Mouse (Mus musculus) embryonic facial prominence, embryonic 12.5 days (tissue): Measurements from ENCODE around the gene Fam19a2. TPM values are rescaled to one million over a fixed set of nuclear protein-coding genes. Genes with fewer than 3 reads are reported as not detected.

Experiments
- ATAC-seq: fragments of 200-750 bp; cut with Nextera tagmentation; 2 replicates; pipeline ENCODE4 v1.8.0; 2017; ENCODE audit not compliant: insufficient number of reproducible peaks, insufficient read depth, low FRiP score, low TSS enrichment
- H3K27ac ChIP-seq: fragments of 300-500 bp; sonication (generic); 2 replicates; pipeline ENCODE4 v1.5.1; 2016; ENCODE audit warnings: mild to moderate bottlenecking
- H3K27me3 ChIP-seq: fragments of 300-500 bp; sonication (generic); 2 replicates; pipeline ENCODE4 v1.6.1; 2016; ENCODE audit warnings: mild to moderate bottlenecking, moderate library complexity
- H3K36me3 ChIP-seq: fragments of 300-500 bp; sonication (generic); 2 replicates; pipeline ENCODE4 v1.6.1; 2016; ENCODE audit warnings: mild to moderate bottlenecking
- H3K4me1 ChIP-seq: fragments of 300-500 bp; sonication (generic); 2 replicates; pipeline ENCODE4 v1.6.1; 2016
- H3K4me2 ChIP-seq: fragments of 300-500 bp; sonication (generic); replicated peaks from 2 replicates; pipeline ENCODE4 v1.6.1; 2016; ENCODE audit warnings: mild to moderate bottlenecking, moderate library complexity
- H3K4me3 ChIP-seq: fragments of 300-500 bp; sonication (generic); 2 replicates; pipeline ENCODE4 v1.5.1; 2016; ENCODE audit warnings: mild to moderate bottlenecking
- H3K9ac ChIP-seq: fragments of 300-500 bp; sonication (generic); 2 replicates; pipeline ENCODE4 v1.6.1; 2016; ENCODE audit warnings: mild to moderate bottlenecking, moderate library complexity
- H3K9me3 ChIP-seq: fragments of 300-500 bp; sonication (generic); 2 replicates; pipeline ENCODE4 v1.6.1; 2016; ENCODE audit warnings: mild to moderate bottlenecking, moderate library complexity
- WGBS: fragments of 180-500 bp; shearing (Covaris S2); methylation state at CpG from one replicate; pipeline ENCODE4 v1.1.7; 2016; 5-methylcytosine and 5-hydroxymethylcytosine counted together
- polyA plus RNA-seq: library from polyadenylated mRNA; unstranded; fragments of >200 nt; fragmentation: Nextera tagmentation; extraction: Ambion mirVana; gene quantifications from 2 replicates; pipeline ENCODE4 v1.2.1, GENCODE M21; 2016

Gene Fam19a2
- polyA plus RNA-seq, 1 experiment from 2014 or later: 11.0 TPM

- no peak overlapping the region for H3K4me2 ChIP-seq
- no peak for ATAC-seq
- H3K36me3 ChIP-seq: no peaks in the 10 kb centered on the region
- 27% methylated on average over 7 of the region's 7 CpGs for WGBS
- no peak overlapping the region for H3K9ac ChIP-seq
- H3K9me3 ChIP-seq: no peaks in the 10 kb centered on the region
- no peak overlapping the region for H3K27ac ChIP-seq
- H3K4me3 ChIP-seq: no peak overlapping the region
- H3K27me3 ChIP-seq: no peaks in the 10 kb centered on the region
- peaks cover 29% of the 10 kb centered on the region; the same call in 1 of the 2 replicates for H3K4me1 ChIP-seq
These were observed 308.7 kb downstream of the Fam19a2 start for GRCm38 (mm10) chr10:123572342-123573070.

- no peak overlapping the region for H3K4me2 ChIP-seq
- H3K9ac ChIP-seq: no peak overlapping the region
- H3K4me1 ChIP-seq: 0 out of 2 replicates have a peak, but pooled peaks cover 3% of the 10 kb centered on the region
- H3K27ac ChIP-seq: no peak overlapping the region
- no peaks in the 10 kb centered on the region for H3K27me3 ChIP-seq
- WGBS: 74% methylated on average over 4 of the region's 4 CpGs
- H3K4me3 ChIP-seq: no peak overlapping the region
- ATAC-seq: no peak
- no peaks in the 10 kb centered on the region for H3K36me3 ChIP-seq
- H3K9me3 ChIP-seq: no peaks in the 10 kb centered on the region
These were observed 314.0 kb downstream of the Fam19a2 start for GRCm38 (mm10) chr10:123577823-123578222.

- ATAC-seq: no peak
- no peaks in the 10 kb centered on the region for H3K4me1 ChIP-seq
- H3K9me3 ChIP-seq: no peaks in the 10 kb centered on the region
- H3K27ac ChIP-seq: no peak overlapping the region
- H3K9ac ChIP-seq: no peak overlapping the region
- no peaks in the 10 kb centered on the region for H3K27me3 ChIP-seq
- WGBS: 67% methylated on average over 2 of the region's 2 CpGs
- H3K4me2 ChIP-seq: no peak overlapping the region
- no peaks in the 10 kb centered on the region for H3K36me3 ChIP-seq
- H3K4me3 ChIP-seq: no peak overlapping the region
These were observed 315.2 kb downstream of the Fam19a2 start for GRCm38 (mm10) chr10:123579012-123579411.

GRCm38 (mm10) chr10:123595043-123595442 lies 331.2 kb downstream of the Fam19a2 start:
- no peaks in the 10 kb centered on the region for H3K27me3 ChIP-seq
- no peaks in the 10 kb centered on the region for H3K4me1 ChIP-seq
- no peak overlapping the region for H3K9ac ChIP-seq
- H3K9me3 ChIP-seq: no peaks in the 10 kb centered on the region
- no peaks in the 10 kb centered on the region for H3K36me3 ChIP-seq
- H3K4me3 ChIP-seq: no peak overlapping the region
- H3K27ac ChIP-seq: no peak overlapping the region
- ATAC-seq: no peak
- no peak overlapping the region for H3K4me2 ChIP-seq

DNA sequence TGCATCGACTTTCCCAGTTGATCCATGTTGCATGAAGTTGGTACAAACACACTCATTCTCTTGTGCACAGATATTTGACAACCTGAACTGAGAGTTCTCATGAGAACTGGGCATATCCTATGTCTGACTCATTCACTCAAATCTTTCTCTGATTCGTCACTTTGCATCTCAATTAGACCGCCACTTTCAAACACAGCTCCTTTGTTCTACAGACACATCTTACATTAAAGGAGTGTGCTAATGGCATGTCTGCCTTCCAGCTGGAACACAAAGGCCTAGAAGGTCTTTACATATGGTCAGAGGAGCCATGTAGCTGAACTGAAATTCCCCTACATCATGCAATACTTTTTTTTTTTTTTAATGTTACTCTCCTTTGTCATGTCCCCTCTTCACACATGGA lies 333.3 kb downstream of the Fam19a2 start:
- H3K4me1 ChIP-seq: no peaks in the 10 kb centered on the region
- H3K36me3 ChIP-seq: no peaks in the 10 kb centered on the region
- no peaks in the 10 kb centered on the region for H3K27me3 ChIP-seq
- no peak overlapping the region for H3K9ac ChIP-seq
- no peak for ATAC-seq
- no peak overlapping the region for H3K4me2 ChIP-seq
- H3K4me3 ChIP-seq: no peak overlapping the region
- H3K27ac ChIP-seq: no peak overlapping the region
- WGBS: 69% methylated on average over 3 of the region's 3 CpGs
- no peaks in the 10 kb centered on the region for H3K9me3 ChIP-seq

DNA sequence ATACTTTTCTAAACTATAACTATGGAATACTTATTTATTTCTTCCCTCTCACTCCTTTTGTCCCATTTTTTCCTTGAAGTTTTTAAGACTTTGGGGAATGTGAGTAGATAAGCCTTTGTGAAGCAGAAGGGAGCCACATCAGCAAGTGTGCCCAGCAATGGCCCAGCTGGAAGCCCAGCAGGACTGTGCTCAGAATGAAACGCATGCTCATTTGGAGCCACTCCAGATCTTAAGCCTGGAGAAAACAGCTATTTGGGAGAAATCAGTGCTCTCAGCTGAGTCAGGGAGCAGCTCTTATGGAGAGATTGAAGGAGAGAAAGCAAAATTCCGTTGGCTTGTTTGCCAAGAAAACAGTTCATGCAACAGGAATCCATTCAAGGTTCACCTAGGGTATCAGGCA lies 341.9 kb downstream of the Fam19a2 start:
- H3K36me3 ChIP-seq: no peaks in the 10 kb centered on the region
- ATAC-seq: no peak
- no peak overlapping the region for H3K27ac ChIP-seq
- no peak overlapping the region for H3K4me2 ChIP-seq
- no peak overlapping the region for H3K9ac ChIP-seq
- no peaks in the 10 kb centered on the region for H3K4me1 ChIP-seq
- H3K27me3 ChIP-seq: no peaks in the 10 kb centered on the region
- no peak overlapping the region for H3K4me3 ChIP-seq
- no peaks in the 10 kb centered on the region for H3K9me3 ChIP-seq
- WGBS: 42% methylated on average over 2 of the region's 2 CpGs

- no peak overlapping the region for H3K9ac ChIP-seq
- 71% methylated on average over 2 of the region's 2 CpGs for WGBS
- H3K36me3 ChIP-seq: no peaks in the 10 kb centered on the region
- H3K4me1 ChIP-seq: peaks cover 3% of the 10 kb centered on the region; the same call in 1 of the 2 replicates
- ATAC-seq: no peak
- no peak overlapping the region for H3K4me2 ChIP-seq
- no peak overlapping the region for H3K27ac ChIP-seq
- no peak overlapping the region for H3K4me3 ChIP-seq
- no peaks in the 10 kb centered on the region for H3K9me3 ChIP-seq
- no peaks in the 10 kb centered on the region for H3K27me3 ChIP-seq
These were observed 362.9 kb downstream of the Fam19a2 start for GRCm38 (mm10) chr10:123626691-123627090.

DNA sequence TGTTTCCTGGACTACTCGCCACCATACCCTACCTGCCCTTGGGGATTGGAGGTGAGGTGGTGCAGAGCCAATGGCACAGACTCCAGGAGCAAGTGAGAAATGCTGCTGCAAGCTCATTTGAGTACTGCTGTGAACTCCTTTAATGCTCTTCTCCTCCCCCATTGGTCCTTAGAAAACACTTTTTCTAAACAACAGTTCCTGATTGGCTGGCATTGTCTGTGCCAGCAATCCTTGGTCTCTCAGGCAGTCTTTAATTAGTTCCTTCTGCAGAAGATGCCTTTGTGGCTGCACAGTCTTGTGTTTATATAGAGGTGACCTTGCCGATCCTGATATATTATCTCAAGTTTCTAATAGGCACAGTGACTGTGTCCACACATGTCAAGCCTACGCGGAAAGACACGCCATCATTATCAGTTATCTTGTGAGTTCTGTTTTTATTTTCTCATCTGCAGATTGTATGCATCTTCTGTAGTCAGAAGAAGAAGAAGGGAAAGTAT lies 365.5 kb downstream of the Fam19a2 start:
- Histone ChIP-seq H3K27ac (no peak overlapping the region), H3K9ac (no peak overlapping the region), H3K4me3 (no peak overlapping the region), H3K27me3 (no peaks in the 10 kb centered on the region), H3K4me1 (peaks cover 9% of the 10 kb centered on the region; the same call in 1 of the 2 replicates), H3K9me3 (no peaks in the 10 kb centered on the region), H3K4me2 (no peak overlapping the region), H3K36me3 (no peaks in the 10 kb centered on the region)
- ATAC-seq: no peak
- WGBS: 35% methylated on average over 5 of the region's 5 CpGs

- no peaks in the 10 kb centered on the region for H3K9me3 ChIP-seq
- no peak overlapping the region for H3K4me3 ChIP-seq
- no peak overlapping the region for H3K4me2 ChIP-seq
- no peak for ATAC-seq
- no peaks in the 10 kb centered on the region for H3K27me3 ChIP-seq
- no peaks in the 10 kb centered on the region for H3K36me3 ChIP-seq
- no peak overlapping the region for H3K27ac ChIP-seq
- peaks cover 9% of the 10 kb centered on the region; the same call in 1 of the 2 replicates for H3K4me1 ChIP-seq
- WGBS: 36% methylated on average over 5 of the region's 5 CpGs
- no peak overlapping the region for H3K9ac ChIP-seq
These were observed 368.2 kb downstream of the Fam19a2 start for GRCm38 (mm10) chr10:123632029-123632428.

DNA sequence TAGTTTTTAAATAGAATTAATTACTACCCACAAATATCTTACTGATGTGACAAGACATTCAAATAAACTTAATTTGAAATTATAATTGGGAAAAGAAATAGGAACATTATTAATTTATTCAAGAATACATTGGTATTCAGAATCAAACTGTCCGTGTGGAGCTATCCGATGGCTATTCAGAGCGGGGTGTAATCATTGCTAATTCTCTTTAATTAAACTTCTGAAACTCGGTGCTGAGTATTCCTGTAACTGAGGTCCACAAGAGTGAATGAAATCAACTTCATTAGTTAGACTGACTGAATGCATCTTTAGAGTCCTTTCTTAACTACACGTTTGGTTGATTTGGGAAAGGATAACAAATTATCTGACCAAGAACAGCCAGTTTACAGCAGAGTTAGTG lies 372.9 kb downstream of the Fam19a2 start:
- Histone ChIP-seq H3K4me1 (peaks cover 5% of the 10 kb centered on the region; the same call in 1 of the 2 replicates), H3K4me3 (no peak overlapping the region), H3K36me3 (no peaks in the 10 kb centered on the region), H3K4me2 (no peak overlapping the region), H3K27me3 (no peaks in the 10 kb centered on the region), H3K9me3 (no peaks in the 10 kb centered on the region), H3K9ac (no peak overlapping the region), H3K27ac (no peak overlapping the region)
- ATAC-seq: no peak
- WGBS: 83% methylated on average over 5 of the region's 5 CpGs

DNA sequence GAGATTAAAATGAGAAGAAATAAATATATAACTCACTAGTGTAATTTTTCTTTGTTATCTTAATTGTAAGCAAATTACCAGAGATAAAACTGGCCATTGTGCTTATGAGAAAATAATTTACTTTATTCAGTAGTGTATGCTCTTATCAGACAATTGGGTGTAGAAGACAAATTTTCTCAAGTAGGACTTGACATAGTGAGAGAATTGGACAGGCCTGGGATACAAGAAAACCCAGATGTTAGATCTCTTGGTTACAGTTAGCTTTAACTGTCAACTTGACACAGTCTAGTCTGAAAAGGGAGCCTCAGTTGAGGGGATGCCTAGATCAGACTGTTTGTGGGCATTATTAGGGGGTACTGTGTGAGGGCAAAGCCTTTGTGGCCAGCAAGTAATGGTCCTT lies 373.7 kb downstream of the Fam19a2 start:
- Histone ChIP-seq H3K4me1 (no peaks in the 10 kb centered on the region), H3K9me3 (no peaks in the 10 kb centered on the region), H3K4me2 (no peak overlapping the region), H3K36me3 (no peaks in the 10 kb centered on the region), H3K4me3 (no peak overlapping the region), H3K9ac (no peak overlapping the region), H3K27ac (no peak overlapping the region), H3K27me3 (no peaks in the 10 kb centered on the region)
- no peak for ATAC-seq

DNA sequence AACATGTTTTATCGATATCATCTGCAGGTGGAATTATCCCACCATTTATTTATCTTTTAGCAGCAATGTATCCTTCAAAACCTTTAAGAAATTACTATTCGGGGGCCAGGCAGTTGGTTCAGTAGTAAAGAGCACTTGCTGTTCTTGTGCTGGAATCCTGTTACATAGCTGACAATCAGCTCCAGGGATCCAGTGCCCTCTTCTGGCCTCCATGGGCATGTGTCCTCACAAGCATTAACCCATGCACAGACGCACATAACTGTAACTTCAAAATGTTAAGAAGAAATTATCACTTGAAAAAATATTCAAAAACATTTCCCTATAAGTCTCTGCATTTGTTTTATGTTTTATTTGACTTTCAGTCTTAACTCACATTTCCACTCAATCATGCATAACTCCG lies 381.8 kb downstream of the Fam19a2 start:
- Histone ChIP-seq H3K4me1 (no peaks in the 10 kb centered on the region), H3K27me3 (no peaks in the 10 kb centered on the region), H3K9ac (no peak overlapping the region), H3K27ac (no peak overlapping the region), H3K4me3 (no peak overlapping the region), H3K9me3 (no peaks in the 10 kb centered on the region), H3K36me3 (no peaks in the 10 kb centered on the region), H3K4me2 (no peak overlapping the region)
- ATAC-seq: no peak
- 86% methylated on average over 4 of the region's 4 CpGs for WGBS
